Mouse (Mus musculus) forebrain, embryonic 11.5 days (tissue): Measurements from ENCODE around the gene Gtf3c1. TPM values are rescaled to one million over a fixed set of nuclear protein-coding genes. Genes with fewer than 3 reads are reported as not detected.

Source experiments
- ATAC-seq: fragments of 200-750 bp; cut with Nextera tagmentation; replicated peaks from 2 replicates; pipeline ENCODE4 v1.8.0; 2017; ENCODE audit warnings: moderate TSS enrichment; ENCODE audit not compliant: low FRiP score
- DNase-seq: peaks from one replicate; pipeline ENCODE4 v3.0.0-alpha.2; 2017; ENCODE audit warnings: low spot score
- H3K27ac ChIP-seq: fragments of 300-500 bp; sonication (generic); 2 replicates; pipeline ENCODE4 v1.5.1; 2014; ENCODE audit warnings: low read depth, low read length
- H3K27me3 ChIP-seq: fragments of 300-500 bp; sonication (generic); 2 replicates; pipeline ENCODE4 v1.6.1; 2014; ENCODE audit warnings: mild to moderate bottlenecking, low read length, mixed read lengths; ENCODE audit not compliant: control insufficient read depth, insufficient read depth
- H3K36me3 ChIP-seq: fragments of 300-500 bp; sonication (generic); 2 replicates; pipeline ENCODE4 v1.6.1; 2014; ENCODE audit warnings: mild to moderate bottlenecking, low read length, moderate library complexity, mixed read lengths; ENCODE audit not compliant: control insufficient read depth, insufficient read depth
- H3K4me1 ChIP-seq: fragments of 300-500 bp; sonication (generic); replicated peaks from 2 replicates; pipeline ENCODE4 v1.6.1; 2014; ENCODE audit warnings: low read length, mixed read lengths; ENCODE audit not compliant: control insufficient read depth, insufficient read depth
- H3K4me2 ChIP-seq: fragments of 300-500 bp; sonication (generic); 2 replicates; pipeline ENCODE4 v1.6.1; 2014; ENCODE audit warnings: low read depth, mild to moderate bottlenecking, low read length, moderate library complexity, mixed read lengths; ENCODE audit not compliant: severe bottlenecking
- H3K4me3 ChIP-seq: fragments of 300-500 bp; sonication (generic); 2 replicates; pipeline ENCODE4 v1.5.1; 2014; ENCODE audit warnings: low read depth, low read length
- H3K9ac ChIP-seq: fragments of 300-500 bp; sonication (generic); 2 replicates; pipeline ENCODE4 v1.6.1; 2014; ENCODE audit warnings: low read length
- H3K9me3 ChIP-seq: fragments of 300-500 bp; sonication (generic); 2 replicates; pipeline ENCODE4 v1.6.1; 2016; ENCODE audit warnings: low read length, mixed read lengths; ENCODE audit not compliant: control insufficient read depth
- WGBS: fragments of 180-500 bp; shearing (Covaris S2); extraction: QIAGEN DNeasy Blood & Tissue Kit; methylation state at CpG from one replicate; pipeline ENCODE4 v1.1.7; 2014; 5-methylcytosine and 5-hydroxymethylcytosine counted together
- polyA plus RNA-seq: library from polyadenylated mRNA; unstranded; fragments of >200 nt; fragmentation: Nextera tagmentation; extraction: Ambion mirVana; gene quantifications from 2 replicates; pipeline ENCODE4 v1.2.1, GENCODE M21; 2014

Gtf3c1 gene
- polyA plus RNA-seq, 1 experiment from 2014 or later: 49.4 TPM

DNA sequence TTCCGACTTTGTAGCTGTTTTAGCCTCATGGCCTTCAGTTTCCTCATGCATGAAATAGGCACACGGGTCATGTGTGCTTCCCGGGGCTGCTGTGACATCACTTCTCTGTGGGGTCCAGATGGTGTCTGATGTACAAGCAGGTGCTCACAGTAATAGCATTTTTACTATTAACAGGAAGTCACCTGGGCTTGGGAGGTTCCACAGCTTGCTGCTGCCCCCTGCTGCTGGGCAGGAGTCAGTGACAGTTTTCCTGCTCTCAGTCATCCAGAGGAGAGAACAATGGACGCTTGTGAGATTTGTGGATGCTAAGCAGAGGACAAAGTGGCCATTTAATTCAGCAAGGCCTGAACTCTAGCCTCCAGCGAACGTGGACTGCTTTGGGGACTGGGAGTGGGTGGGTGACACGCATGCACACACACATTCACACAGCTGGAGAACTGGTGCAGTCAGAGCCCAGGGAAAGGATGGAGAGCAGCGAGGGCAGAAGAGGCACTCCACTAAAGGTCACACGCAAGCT lies 68.7 kb downstream of the Gtf3c1 start:
- no peak overlapping the region for H3K4me3 ChIP-seq
- 44% methylated on average over 9 of the region's 9 CpGs for WGBS
- DNase-seq (peak; percentile 79), ATAC-seq (peak; percentile 60)
- no peaks in the 10 kb centered on the region for H3K27me3 ChIP-seq
- no peaks in the 10 kb centered on the region for H3K4me1 ChIP-seq
- peaks cover 11% of the 10 kb centered on the region for H3K36me3 ChIP-seq
- 0 out of 2 replicates have a peak overlapping the region, but pooled peaks have one; percentile 2 for H3K9ac ChIP-seq
- H3K4me2 ChIP-seq: no peak overlapping the region
- H3K27ac ChIP-seq: no peak overlapping the region
- H3K9me3 ChIP-seq: no peaks in the 10 kb centered on the region

DNA sequence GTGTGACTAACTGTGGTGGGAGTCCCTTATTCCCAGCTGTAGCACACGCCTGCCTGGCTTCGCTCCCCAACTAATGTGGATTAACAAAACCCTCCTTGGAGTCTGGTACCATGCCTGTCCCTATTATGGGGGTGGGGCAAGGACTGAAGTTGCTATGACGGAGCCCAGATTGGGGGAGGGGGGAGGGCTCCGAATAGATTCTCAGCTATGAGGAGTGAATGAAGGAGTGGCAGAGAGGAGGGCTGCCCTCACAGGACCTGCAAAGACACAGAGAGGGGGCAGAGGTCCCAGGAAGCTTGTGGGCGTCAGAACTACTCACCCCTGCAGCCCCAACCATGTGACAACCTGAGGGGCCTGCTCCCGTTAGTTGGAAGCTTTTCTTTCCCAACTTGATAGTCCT lies 69.2 kb downstream of the Gtf3c1 start:
- DNase-seq: no peak
- ATAC-seq: peak; percentile 16
- no peak overlapping the region for H3K27ac ChIP-seq
- no peak overlapping the region for H3K4me2 ChIP-seq
- H3K9me3 ChIP-seq: no peaks in the 10 kb centered on the region
- H3K9ac ChIP-seq: no peak overlapping the region
- no peak overlapping the region for H3K4me3 ChIP-seq
- WGBS: 69% methylated on average over 6 of the region's 6 CpGs
- no peaks in the 10 kb centered on the region for H3K27me3 ChIP-seq
- H3K36me3 ChIP-seq: peaks cover 6% of the 10 kb centered on the region; the same call in 1 of the 2 replicates
- no peaks in the 10 kb centered on the region for H3K4me1 ChIP-seq

DNA sequence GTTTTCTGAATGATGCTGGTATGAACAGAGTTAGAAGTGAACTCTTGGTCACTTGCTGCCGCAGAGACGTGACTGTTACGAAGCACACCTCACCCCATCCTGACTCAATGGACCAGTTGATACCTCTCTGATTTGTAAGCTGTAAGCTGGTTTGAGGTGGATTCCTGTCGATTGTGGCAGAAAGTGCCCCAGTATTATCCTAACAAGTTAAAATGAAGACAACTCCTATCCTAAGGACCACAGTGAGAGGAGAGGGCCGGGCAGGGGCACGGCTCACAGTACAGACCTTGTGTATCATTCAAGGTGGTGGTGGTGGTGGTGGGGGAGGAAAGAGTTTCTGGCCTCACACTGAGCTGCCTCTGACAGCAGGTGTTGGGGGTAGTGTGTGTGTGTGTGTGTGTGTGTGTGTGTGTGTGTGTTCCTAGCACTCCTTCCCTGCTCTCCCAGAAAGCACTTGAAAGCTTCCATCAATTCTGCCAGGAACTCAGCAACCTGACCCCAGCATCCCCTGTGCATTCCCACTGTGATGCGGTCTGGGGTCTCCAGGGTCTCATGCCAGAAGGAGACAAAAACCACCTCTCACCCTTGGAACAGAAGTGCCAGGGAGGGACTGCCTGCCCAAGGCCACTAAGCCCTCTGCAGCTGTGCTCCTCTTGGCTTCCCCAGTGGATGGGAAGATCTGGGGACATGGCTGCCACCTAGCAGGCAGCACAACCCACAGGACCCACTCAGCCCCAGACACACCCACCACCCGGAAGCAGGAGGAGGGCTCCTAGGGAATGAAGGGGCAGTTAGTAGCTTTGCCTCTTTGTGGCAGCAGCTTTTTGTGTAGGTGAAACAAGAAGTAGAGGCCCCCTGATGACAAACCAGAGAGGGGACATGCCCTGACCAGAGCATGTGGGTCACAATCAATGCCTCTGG lies 70.1 kb downstream of the Gtf3c1 start:
- H3K27ac ChIP-seq: no peak overlapping the region
- no peak overlapping the region for H3K4me3 ChIP-seq
- no peaks in the 10 kb centered on the region; the same call in 1 of the 2 replicates for H3K4me1 ChIP-seq
- ATAC-seq: no peak
- no peaks in the 10 kb centered on the region for H3K27me3 ChIP-seq
- H3K9ac ChIP-seq: no peak overlapping the region
- WGBS: 85% methylated on average over 8 of the region's 8 CpGs
- H3K4me2 ChIP-seq: no peak overlapping the region
- H3K36me3 ChIP-seq: peaks cover 4% of the 10 kb centered on the region; the same call in 1 of the 2 replicates
- no peak for DNase-seq
- no peaks in the 10 kb centered on the region for H3K9me3 ChIP-seq

DNA sequence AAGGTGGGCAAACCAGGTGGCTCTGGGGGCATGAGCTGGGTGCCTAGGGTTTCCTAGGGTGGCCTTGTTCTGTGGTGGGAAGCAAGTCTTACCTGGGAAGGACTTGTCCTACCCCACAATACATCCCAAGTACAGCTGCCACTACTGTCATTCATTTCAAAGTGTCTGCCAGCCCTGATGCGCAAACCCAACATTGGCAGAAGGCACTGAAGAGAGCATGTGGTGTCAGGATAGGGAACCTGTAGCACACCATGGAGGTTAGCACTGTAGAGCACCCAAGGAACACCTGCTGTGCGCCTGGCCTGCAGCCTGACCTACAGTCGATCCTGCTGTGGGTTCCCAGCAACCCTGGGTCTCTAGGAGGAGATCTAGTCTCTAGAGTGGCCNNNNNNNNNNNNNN lies 76.6 kb downstream of the Gtf3c1 start:
- no peaks in the 10 kb centered on the region for H3K27me3 ChIP-seq
- no peak overlapping the region for H3K9ac ChIP-seq
- no peak overlapping the region for H3K4me2 ChIP-seq
- no peak overlapping the region for H3K4me3 ChIP-seq
- ATAC-seq: no peak
- WGBS: 88% methylated on average over 3 of the region's 3 CpGs
- no peak for DNase-seq
- no peaks in the 10 kb centered on the region; the same call in 1 of the 2 replicates for H3K4me1 ChIP-seq
- no peaks in the 10 kb centered on the region for H3K9me3 ChIP-seq
- H3K27ac ChIP-seq: no peak overlapping the region
- no peaks in the 10 kb centered on the region for H3K36me3 ChIP-seq

DNA sequence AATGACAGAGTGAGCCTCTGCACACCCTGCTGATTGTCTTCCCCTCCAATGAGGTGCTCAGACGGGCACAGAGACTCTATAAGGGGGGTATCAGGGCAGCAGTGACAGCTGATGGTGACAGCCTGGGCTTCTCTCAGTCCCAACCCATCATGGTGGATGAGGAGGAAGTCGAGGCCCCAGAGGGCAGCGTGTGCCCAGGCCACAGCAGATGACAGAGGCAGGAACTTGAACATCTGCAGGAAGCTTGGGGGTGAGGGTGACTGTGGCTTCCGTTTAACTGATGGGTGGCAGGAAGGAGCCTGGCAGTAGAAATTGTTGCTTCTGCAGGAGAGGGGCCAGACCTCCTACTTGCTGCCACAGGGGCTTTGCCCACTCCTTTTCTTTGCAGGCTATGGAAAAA lies 77.3 kb downstream of the Gtf3c1 start:
- Histone ChIP-seq H3K27me3 (no peaks in the 10 kb centered on the region), H3K9ac (no peak overlapping the region), H3K9me3 (no peaks in the 10 kb centered on the region), H3K27ac (no peak overlapping the region), H3K4me3 (no peak overlapping the region), H3K4me1 (no peaks in the 10 kb centered on the region; the same call in 1 of the 2 replicates), H3K4me2 (no peak overlapping the region), H3K36me3 (no peaks in the 10 kb centered on the region)
- ATAC-seq (no peak), DNase-seq (no peak)
- 74% methylated on average over 4 of the region's 4 CpGs for WGBS

DNA sequence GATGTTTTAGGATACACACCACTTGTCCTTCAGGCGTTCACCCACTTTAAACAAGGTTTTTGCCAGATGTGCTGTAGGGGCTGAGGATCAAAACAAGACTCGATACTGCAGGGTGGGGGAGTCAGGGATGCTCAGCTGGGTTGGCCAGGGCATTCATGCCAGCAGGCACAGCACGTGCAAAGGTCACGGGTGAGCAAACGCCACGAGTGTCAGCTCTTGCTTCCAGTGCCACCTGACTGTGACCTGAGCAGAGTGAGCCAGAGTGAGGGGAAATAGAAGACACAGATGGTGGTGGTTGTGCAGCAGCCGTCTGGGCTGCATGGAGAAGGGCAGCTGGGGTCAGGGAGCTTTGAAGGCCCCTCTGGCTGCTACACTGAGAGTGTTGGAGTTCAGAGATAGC lies 81.8 kb downstream of the Gtf3c1 start:
- ATAC-seq: no peak

DNA sequence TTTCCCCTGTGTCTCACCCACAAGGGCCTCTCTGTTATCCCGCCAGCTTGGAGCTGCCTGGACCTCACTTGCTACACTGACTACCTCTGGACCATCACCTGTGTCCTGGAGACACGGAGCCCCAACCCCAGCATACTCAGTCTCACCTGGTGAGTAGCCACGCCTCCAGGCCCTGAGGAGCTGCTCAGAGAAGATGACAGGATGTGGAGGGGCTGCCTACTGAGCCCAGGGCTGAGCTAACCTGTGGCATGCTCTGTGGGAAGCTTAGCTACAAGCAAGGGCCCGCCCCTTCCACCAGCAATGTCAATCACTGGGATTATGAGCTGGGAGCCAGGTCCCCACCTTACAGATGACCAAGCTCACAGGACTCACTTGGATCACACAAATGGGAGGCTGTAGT lies 82.4 kb downstream of the Gtf3c1 start:
- Histone ChIP-seq H3K27me3 (no peaks in the 10 kb centered on the region), H3K4me2 (no peak overlapping the region), H3K4me3 (no peak overlapping the region), H3K9ac (no peak overlapping the region), H3K27ac (no peak overlapping the region), H3K4me1 (no peaks in the 10 kb centered on the region), H3K9me3 (no peaks in the 10 kb centered on the region), H3K36me3 (no peaks in the 10 kb centered on the region)
- DNase-seq: no peak
- ATAC-seq: no peak
- 71% methylated on average over 4 of the region's 4 CpGs for WGBS

More for the DNA sequence above, 81.8 kb downstream of the Gtf3c1 start:
- Histone ChIP-seq H3K9ac (no peak overlapping the region), H3K27me3 (no peaks in the 10 kb centered on the region), H3K4me3 (no peak overlapping the region), H3K27ac (no peak overlapping the region), H3K4me1 (no peaks in the 10 kb centered on the region), H3K36me3 (no peaks in the 10 kb centered on the region), H3K4me2 (no peak overlapping the region), H3K9me3 (no peaks in the 10 kb centered on the region)
- WGBS: 70% methylated on average over 7 of the region's 7 CpGs
- no peak for DNase-seq

DNA sequence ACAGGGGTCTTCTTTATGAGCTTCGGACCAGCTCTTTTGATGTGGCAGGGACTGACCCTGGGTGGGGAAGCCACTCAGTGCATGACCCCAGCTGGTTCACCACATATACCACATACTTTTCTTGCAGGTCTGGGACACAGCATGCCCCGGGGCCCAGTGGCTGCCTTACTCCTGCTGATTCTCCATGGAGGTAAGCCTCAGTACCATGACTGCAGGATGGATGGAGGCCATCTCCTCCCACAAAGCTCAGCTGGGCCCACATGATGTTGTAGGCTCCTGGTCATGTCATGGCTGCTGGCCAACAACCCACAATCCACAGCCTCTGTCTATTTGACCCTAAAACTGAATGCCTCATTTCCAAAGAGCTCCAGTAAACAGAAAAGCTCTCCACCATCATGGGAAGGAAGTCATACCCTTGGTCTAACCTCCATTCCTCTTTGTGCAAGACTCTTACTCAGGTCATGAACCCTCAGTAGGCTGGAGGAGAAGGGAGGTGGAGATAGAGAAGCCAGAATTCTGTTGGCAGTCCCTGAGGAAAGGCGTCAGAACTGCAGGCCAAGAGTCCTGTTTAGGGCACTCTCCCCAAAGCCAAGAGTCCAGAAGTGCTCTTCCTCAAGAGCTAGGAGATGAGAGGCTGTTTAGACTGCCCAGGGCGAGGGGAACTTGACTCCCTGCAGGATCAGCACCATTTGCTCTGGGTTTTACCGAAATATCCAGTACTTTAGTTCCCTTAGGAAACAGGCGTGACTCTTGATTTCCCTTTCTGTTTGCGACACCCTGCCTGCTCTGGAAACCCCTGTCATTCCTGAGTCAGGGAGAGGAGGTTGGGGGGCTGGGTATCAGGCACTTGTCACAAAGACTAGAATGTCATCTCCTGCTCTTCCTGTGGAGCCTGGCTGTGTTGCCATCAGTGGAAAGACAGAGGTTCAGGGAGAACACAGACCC lies 84.6 kb downstream of the Gtf3c1 start:
- Histone ChIP-seq H3K27ac (no peak overlapping the region), H3K4me2 (no peak overlapping the region), H3K9me3 (no peaks in the 10 kb centered on the region), H3K4me1 (no peaks in the 10 kb centered on the region), H3K27me3 (no peaks in the 10 kb centered on the region), H3K4me3 (no peak overlapping the region), H3K9ac (no peak overlapping the region), H3K36me3 (no peaks in the 10 kb centered on the region)
- no peak for DNase-seq
- ATAC-seq: no peak
- 80% methylated on average over 7 of the region's 7 CpGs for WGBS
